Mouse (Mus musculus) olfactory bulb, adult 2 months (tissue): ENCODE measurements around the gene Camta1.

ENCODE experiments used
- CTCF ChIP-seq: fragments of 200-500 bp; IDR thresholded peaks from 2 replicates; pipeline ENCODE4 v1.5.1; 2012; ENCODE audit warnings: low read depth, mild to moderate bottlenecking, low read length, moderate library complexity; ENCODE audit not compliant: insufficient read depth
- POLR2A ChIP-seq: fragments of 200-500 bp; IDR thresholded peaks from 2 replicates; pipeline ENCODE4 v1.6.1; 2012; ENCODE audit warnings: mild to moderate bottlenecking, low read depth, low read length, moderate library complexity; ENCODE audit not compliant: insufficient read depth

DNA sequence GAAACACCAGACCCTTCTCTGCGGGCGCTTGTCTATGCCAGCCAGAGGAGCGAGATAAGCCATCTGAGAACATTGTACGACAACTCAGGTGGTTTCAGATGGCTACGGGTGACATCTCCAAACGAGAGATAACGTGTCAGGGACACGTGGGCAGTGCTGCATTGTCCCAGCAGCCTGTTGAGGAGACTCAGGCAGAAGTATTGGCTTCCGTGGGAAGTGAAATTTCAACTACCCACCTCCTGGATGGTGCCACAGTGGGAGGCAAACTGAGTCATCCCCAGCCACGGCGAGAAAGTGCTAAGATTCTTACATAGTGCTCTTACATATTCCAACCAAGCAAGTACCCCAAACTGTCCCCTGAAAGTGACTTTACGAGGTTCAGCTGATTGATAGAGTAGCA is 637.7 kb downstream of the Camta1 start:
- no peak for TF ChIP-seq CTCF
- TF ChIP-seq POLR2A, result no peak
